Mouse (Mus musculus): ENCODE data around the gene Tmc5.

The Tmc5 gene

DNA sequence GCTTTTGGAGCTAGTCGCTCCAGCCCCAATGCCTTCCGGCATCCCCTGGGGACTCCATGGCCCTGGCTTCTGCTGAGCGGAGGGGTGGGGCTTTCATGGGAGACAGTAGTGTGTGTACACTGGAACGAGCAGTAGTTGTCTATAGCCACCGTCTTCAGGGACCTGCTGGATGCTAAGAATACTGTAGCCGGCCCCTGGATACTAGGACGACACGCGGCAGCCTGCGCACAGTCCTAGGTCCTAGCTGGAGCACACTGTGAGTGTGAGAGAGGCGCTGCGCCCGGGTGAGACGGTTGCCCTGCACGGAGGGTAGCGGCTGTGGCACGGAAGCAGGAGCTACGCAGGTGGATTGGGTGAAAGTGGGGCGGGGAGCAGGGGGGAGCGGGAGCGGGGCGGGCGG is at the start of gene Tmc5:
Gene Tmc5 (plus strand): TSS at position 97 of the 400 bp plus-strand sequence.
- DNase-seq: no peak

DNA sequence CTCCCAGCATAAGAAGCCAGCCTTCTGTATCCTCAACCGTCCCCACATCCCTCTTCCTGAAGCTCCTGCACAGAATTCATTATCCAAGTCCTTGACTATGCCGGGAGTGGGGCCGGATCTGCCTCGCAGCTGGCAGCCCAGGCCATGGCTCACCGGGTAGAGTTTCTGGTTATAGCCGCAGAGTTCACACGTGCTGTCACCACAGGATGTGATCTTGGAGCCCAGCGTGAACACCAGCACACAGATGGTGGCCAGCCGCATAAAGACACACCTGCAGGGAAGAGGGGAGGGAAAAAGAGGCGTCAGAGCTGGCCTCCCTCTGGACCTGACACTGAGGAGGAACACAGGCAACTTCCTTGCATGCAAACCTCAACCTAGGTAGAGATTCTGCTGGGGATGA is 49.6 kb upstream of the Tmc5 start:
- no peak for DNase-seq

DNA sequence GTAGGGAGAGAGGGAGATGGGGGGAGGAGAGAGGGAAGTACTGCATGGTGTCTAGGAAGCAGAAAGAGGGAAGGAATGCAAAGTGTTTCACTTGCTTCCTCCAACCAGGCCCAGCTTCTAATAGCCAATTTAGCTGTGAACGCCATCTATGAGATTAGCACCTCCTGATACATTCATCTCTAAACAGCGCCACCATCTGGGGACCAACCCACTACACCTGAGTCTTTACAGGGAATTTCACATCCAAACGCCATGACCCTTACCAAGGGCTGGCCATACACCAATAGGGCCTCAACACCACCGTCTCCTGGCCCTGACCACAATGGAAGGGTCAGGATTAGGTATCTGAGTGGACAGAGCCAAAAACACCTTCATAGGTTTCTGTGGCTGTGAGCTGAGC is 43.2 kb upstream of the Tmc5 start:
- DNase-seq: no peak

DNA sequence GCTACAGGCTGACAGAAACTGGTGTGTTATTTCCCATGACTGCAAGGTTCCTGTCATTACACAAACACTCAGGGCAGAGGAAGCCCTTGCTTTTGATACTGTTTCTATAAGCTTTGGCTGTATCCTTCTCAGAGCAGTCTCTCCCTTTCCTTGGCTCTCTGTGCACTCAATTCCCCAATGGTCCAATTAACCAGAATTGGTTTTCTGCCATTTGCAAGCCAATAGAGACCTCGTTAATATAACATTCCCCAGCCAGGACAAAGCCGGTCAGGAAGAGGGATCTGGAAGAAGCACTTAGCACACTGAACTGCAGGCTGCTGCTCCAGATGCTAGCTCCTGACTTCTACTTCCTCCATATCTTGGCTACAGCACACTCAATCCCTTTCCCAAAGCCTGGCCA is 42.8 kb upstream of the Tmc5 start:
- no peak for DNase-seq

DNA sequence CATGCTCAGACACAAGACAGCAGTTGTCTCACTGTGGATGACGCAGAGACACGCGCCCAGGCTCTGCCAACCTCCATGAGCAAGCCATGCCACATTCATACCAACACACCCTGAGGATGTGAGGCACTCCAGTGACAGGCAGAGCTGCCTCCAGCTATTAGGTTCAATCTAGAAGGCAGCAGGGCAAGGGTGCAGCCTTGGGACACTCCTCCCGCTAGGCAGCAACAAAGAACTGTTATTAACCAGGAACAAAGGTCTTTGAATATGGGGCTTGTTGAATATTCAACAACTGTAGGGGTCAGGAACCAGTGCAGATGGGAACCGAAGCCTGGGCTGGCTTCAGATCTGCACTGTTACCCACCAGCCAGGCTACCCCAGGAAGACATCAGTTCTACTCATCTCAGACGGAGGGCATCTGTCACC is 28.0 kb upstream of the Tmc5 start:
- no peak for DNase-seq

DNA sequence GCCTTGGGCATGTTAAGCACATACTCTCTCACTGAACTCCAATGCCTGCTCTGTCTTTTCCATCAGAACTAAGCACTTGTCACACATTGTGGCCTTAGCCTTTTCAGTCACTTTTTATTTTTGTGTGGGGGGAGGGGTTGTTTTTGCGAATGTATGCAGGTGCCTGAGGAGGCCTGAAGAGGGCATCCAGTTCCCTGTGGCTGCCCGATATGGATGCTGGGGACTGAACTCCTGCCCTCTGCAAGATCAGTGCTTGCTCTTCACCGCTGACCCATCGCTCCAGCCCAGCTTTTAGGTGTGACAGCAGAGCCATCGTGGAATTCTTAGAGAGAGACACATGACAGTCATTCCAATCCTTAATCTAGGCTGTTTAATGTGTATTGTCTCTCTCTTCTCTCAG is 25.7 kb upstream of the Tmc5 start:
- DNase-seq: no peak

DNA sequence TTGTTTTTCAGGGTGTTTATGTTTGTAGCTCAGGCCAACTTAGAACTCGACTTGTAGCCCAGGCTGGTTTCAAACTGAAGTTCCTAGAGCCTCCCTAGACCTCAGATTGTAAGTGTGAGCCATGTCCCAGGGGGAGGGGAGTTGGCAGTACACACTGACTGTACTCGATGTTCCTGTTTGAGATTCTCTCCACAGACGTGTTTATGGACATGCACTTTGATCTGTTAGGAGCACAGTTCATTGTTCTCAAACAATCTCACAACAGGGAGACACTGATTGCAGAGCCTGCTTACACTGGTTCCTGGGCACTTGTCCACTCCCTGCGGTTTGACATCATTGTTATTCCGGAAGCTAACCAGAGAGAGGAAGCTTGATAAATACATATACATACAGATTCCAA is 25.1 kb upstream of the Tmc5 start:
- DNase-seq: no peak

DNA sequence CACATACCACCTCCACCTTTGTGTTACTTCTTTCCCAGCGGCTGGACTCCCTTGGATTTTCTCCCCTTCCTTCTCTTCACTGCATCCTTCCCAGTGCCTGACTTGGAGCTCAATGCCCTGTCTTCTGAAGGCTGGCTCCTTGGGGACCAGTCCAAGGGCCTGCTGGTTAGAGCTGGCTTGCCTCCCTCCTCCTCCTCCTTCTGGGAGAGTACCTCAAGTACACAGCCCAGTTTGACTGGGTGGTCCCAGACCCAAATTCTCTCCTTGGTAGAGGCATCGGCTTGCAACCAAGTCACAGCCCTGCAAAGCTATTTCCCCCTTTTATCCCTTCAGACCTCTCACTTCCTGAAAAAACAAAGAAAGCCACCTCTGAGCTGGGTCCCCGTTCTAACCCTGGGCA is 18.8 kb upstream of the Tmc5 start:
- no peak for DNase-seq

DNA sequence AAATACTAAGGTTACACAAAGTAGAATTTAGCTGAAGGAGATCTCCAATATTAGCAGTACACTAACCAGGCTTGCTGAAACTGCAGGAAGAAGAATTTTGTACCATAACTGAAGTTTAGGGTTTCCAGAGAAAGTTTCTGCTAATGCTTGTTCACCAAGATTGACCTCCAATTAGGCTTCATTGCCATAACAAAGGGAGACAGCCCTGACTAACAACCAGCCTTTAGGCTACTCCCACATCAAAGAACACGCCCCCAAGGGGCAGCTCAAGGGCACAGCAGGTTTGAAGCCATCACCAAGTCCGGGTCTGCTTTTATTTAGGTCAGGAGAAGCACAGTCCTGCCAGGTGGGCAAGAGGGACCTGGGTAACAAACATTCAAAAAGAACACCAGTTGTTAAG is 17.2 kb upstream of the Tmc5 start:
- DNase-seq: no peak

DNA sequence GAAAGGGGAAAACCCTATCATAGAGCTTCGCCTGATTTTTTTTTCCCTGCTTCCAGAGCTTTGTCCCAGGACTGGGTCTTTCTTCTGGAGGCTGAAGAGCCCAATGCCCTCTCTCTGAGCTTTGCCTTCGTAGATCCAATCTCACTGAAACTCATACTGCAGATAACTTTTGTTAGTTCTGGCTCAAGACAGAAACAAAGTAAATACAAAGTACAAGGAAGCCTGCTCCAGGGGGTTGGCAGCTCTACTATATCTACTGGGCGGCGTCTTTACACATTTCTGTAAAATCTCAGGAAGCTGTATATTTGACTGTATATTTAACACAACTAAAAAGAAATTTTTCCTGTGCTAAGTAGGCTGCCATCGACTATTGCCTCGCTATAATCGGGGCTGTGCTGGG is 13.3 kb upstream of the Tmc5 start:
- no peak for DNase-seq

DNA sequence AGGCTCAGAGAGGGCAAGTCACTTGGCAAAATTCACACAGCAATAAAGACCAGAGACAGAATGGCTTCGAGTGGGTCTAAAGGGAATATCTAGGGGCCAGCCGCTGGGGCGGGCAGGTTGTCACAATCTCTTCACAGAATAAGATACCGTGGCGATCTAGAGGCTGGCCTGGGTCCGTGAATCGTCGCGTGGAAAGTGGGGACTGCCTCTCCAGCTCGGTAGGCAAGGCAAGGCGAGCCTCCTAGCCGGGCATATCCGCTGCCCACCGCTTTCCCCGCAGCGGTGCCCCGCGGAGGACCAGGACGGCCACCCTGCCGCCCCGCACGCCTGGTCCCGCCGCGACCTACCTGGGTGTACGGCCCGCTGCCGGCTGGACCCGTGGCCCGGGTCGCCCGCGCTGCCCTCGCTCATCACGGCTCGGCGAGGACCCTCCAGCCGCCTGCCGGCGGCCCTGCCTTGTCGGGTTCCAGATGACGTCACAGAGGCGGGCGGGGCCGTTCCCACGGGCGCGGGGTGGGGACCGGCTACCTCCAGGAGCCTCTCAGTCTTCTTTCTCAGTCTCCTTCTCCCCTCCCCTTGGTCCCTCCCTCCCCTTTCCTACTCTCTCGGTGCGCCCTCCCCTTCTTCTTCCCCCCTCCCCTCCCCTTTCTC is 12.7 kb upstream of the Tmc5 start, which contains the start of gene Tmc7:
Gene Tmc7 (minus strand): TSS at position 480 of the 651 bp plus-strand sequence.
- peak; percentile 16 to 32 for DNase-seq

DNA sequence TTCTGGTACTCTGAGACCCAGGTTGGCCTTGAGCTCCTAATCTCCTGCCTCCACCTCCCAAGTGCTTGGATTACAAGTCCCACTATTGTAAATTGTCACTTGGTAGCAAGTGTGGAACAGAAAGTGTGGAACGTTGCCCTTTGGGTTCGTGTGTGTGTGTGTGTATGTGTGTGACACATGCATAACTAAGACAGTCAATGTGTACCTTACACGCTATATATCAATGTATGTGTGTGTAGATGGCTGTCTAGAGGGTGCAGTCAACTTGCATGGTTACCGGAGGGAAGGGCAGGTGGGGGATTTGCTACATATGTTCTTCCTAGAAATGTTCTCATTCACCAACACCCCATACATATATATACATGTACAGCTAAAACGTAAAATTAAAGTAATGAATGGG is 12.2 kb upstream of the Tmc5 start:
- no peak for DNase-seq

DNA sequence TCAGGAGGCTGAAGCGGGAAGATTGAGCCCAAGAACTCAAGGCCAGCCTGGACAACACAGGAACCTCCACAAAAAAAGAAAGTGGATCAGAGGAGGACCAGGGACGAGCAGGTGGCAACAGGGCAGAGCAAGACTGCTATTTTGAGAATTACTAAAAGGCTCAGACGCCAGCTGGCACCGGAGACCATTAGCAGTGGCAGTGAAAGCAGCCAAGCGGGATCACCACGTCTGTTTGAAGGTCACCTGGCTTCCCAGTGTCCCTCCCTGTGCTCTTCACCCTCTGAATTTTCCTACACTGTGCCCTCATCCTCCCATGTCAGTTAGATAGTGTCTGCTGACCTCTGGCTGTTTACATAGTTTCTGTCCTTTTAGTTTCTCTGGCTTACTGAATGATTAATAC is 11.2 kb upstream of the Tmc5 start:
- DNase-seq: no peak

DNA sequence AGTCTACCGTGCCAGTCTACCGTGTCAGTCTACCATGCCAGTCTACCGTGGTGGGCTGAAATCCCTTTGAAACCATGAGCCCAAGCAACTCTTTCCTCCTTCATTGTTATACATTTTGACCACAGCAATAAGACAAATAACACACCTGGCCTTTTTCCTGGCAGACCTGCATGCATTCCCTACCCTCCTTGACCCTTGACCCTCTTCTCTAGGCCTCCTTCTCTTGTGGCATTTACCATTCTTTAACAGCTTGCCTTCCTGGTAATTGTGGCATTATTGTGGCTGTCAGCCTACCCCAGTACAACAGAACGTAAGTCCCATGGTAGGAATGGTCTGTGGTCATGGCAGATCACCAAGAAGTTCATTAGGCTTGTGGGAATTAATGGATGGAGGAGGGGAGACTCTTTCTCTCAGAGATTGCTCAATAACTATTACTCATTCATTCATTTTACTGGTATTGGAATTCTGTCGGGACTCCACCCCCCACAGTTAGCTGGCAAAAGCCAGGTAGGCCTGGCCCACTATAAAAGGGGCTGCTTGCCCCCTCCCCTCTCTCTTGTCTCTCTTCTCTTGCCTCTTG is 6.3 kb upstream of the Tmc5 start:
- DNase-seq: no peak

DNA sequence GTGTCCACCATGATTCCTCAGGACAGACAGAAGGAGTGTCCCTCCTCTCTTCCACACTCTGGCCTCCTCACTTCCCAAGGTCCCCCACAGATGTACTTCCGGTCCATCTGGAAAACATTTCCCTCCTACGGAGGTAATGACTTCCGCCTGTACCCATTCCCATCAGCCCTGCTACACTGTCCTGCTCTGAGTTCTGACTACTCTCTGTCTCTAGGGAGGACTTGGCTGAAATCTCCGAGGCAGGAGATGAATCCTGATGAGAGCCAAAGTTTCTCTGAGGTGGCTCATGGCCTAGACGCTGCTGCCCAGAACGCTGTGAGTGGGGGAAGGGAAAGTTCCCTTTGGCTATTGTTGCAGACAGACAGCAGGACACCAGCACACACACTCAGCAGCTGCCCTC is 5.0 kb upstream of the Tmc5 start:
- no peak for DNase-seq

DNA sequence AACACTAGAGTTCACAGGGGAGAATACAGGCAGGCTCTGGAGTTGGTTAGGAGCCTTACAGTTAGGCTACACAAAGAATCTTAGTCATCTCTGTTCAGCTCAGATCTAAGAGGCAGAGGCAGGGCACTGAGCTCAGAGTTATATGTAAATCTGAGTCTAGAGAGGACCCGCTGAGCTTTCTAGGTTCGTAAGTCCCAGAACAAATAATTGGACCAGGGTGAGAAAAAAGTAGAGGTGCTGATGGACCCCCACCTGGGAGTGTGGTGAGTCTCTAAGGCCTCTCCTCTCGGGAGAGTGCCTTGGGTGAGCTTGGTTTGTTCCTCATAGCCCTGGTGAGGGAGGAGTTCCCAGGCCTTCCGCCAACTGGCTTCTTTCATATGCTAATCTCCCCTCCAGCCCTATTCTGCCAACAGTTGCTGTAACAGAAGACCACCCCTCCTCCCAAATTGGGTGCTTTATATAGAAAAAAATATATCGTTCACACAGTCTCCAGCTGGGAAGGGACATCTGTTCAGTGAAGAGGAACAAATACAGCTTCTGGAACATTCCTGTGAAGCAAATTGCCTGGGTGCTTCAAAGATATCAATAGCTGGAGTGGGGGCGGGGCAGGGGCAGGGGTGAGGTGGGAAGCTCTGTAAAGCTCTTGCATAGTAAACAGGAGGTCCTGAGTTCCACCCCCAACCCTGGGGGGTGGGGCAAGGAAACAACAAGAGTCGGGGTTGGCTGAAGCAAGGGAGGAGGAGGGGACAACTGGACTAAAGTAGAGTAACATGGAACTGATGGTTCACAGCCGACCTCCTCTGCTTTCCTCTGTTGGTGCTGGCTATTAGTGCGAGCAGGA is 3.3 kb upstream of the Tmc5 start:
- DNase-seq: no peak

DNA sequence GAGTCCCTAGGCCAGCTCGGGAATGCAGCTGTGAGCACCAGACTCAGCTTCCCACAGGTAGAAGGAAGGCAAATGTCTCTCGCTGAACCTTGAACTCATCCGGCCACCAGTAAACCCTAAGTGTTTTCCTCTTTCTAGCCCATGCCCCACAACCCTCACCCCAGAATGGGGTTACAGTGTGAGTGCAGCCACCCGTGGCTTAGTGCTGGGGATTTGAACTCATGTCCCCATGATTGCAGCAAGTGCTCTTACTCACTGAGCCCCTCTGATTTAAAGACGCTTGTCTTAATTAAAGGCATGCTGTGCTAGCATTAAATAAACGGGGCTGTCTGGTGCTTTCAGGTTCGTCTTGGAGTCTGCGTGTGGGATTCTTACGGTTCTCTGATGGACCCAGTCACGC is 2.5 kb upstream of the Tmc5 start:
- no peak for DNase-seq

DNA sequence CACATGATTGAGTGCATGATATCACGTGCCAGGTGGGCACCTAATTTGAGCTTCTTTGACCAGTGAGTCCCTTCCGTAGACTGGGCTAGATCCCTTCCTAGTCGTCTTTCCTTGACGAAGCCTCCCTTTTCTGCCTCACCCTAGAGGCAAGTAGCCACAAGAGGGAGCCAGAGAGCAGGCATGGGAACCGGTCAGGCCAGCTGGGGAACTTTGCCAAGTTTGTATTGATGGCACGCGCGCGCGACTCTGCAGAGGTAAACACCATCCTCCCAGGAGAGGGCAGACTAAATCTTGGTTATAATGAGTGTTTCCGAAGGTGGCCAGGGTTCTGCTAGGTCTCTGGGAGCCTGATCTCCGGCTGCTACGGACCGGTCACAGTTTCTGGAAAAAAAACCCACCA is 1.9 kb upstream of the Tmc5 start:
- DNase-seq: peak; percentile 46 to 78

DNA sequence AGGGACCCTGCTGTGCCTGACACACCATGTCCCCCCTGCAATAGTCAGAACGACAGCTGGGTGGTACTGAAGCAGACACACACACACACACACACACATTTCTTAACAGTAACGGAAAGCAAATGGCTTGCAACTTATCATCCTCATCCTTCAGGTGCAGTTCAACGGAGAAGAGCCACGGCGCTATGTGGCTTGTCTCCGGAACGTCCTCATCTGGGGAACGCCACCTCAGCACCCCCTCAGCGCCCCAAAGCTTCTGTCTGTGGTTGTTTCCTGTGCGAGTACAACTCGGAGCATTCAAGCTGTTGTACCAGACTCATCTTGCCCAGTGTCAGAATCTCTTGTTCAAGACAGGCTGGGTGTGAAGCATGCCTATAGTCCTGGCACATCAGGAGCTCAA is 826 bp upstream of the Tmc5 start:
- DNase-seq: no peak

DNA sequence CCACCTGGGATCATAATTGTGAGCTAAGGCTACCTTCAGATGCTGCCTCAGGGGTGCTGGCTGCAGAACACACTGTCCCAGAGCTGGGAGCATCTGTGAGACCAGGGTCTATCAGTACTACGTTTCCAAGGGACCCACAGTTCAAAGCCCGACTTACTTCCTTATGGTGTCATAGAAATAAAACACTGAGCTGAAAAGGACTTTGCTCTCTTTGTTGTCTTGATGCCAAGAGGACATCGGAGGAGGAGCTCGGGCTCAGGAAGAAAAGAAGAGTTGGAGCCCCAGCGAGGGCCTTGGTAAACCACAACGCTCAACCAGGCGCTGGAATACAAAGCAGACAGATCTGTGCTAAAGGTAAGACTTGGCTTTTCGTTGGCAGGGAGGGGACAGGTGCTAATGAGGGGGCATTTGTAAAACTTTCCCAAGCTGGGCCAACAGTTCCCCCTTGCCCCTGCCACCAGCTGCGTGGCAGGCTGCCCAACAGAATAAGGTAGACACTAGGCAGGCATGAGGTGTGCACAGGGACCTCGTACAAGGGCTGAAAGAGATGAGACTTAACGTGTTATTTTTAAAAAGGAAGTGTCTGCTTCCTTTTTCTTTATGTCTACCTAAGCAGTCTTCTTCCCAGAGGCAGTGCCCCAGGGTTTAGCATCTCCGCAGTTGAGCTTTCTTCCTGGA is 3.0 kb downstream of the Tmc5 start:
- DNase-seq: no peak

DNA sequence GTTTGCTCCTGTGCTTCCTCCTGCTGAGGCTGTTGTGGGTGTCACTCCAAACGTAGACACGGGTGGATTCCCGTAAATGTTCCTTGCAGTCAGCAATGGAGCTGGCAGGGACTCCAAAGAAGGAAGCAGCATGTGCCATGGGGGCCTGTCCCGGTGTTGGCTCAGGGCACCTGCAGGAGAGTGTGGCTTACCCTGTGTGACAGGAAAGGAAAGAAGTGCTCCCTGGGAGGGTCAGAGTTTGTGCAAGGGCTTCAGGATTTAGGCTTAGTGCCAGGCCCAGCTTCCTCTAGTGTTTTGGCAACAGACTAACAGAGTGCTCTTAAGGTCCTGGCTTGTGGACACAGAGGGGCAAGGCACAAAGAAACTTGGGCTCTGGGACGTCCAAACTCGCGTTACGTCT is 7.7 kb downstream of the Tmc5 start:
- no peak for DNase-seq

DNA sequence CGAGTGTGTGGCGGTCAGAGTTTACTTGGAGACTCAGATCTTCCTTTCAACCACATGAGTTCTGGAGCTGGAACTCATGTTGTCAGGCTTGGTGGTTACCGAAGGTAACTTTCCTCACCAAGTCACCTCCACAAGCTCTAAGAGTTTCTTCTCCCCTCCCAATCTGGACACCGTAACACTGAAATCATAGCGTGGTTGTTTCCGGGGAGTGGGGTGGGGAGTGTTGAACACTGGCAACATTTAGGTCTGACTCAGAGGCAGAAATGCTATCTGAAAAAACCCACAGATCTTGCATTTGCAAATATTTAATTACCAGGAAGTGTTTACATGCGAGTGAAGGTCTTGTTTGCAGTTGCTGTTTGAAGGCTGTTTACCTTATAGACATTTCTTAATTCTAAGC is 12.7 kb downstream of the Tmc5 start:
- DNase-seq: no peak

DNA sequence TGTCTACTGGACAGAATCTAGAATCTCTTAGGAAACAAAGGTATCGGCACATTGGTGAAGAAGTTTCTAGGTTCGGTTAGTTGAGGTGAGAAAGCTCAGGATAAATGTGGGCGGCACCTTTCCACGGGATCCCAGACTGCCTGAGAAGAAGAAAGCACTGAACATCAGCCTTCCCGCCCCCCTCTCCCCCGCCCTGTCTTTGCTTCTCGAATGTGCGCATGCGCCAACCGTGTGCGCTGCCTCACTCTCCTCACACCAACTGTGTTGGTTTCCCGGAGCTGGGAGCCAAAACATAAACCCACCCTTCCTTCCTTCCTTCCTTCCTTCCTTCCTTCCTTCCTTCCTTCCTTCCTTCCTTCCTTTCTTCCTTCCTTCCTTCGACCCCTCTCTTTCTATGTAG is 13.6 kb downstream of the Tmc5 start:
- no peak for DNase-seq

Measured in spleen, adult 18-20 months (tissue).